Mouse (Mus musculus): Measurements from ENCODE around the gene Epha5.

Gene Epha5

GRCm38 (mm10) chr5:84417062-84417879, at the start of gene Epha5:
Epha5 (minus strand) TSS chr5:84417382.
- DNase-seq = peak; percentile 87

DNA sequence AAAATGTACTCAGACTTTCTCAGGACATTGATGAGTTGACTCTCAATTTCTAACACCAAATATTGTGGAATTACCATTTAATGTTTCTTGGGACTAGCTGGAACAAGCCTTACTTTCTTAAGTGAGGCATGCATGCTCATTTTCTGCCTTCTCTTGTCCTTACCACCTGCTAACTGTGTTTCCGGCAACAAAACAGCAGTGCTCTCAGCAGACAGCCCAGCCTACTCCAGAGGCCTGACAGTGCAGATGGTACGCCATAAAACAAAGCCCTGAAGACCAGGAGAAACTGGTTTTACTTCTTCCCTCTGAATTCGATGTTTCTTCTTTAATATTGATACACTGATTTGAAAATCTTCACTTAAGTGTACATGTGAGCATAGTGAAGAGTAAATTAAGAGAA, 39.0 kb upstream of the Epha5 start:
- DNase-seq = no peak

GRCm38 (mm10) chr5:84454641-84455040, 37.5 kb upstream of the Epha5 start:
- no peak for DNase-seq

DNA sequence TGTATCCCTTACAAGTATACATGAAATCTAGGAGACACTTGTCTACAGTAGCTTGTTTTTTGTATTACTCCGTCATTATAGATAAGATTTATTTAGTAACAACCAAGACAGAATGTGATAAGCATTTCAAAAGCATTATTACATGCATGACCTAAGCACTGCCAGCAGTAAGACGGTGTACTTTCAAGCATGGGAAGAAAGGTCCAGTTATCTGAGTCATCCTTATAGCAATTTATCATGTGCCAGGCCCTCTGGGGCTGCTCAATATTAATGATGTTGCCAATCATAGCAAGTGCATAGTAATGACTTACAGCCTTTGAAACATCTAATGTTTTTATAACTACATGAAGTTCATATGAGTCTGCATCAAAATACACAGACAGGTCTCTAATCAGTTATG, 36.7 kb upstream of the Epha5 start:
- no peak for DNase-seq

- DNase-seq = no peak
Observed at GRCm38 (mm10) chr5:84440232-84440631, 23.1 kb upstream of the Epha5 start.

GRCm38 (mm10) chr5:84415961-84416821, 991 bp downstream of the Epha5 start:
- no peak for DNase-seq

DNA sequence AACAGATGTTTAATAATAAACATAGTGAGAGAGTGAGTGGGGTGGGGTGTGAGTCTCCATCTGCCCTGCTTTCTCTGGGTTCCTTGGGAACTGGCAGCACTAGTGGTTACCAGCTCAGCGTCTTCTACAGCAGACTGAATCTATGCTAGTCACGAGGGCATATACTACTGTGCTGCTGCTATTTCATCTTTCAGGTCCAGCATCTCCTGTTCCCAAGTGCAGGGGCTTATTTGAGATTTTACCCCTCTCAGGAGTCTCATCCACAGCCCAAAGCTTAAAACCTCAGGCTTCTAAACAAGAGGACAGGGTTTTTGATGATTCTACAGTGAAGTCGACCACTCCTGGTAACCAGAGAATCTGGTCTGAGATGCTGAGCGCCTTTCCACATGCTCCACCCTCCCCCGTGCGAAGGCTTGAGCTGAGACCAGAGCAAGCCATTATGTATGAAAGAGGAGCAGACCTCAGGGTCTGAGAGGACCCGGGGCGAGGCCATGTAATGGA, 2.2 kb downstream of the Epha5 start:
- no peak for DNase-seq

- DNase-seq = no peak
Observed at GRCm38 (mm10) chr5:84413026-84413425, 4.2 kb downstream of the Epha5 start.

- DNase-seq = no peak
Observed at GRCm38 (mm10) chr5:84408370-84408769, 8.8 kb downstream of the Epha5 start.

- DNase-seq = no peak
Observed at GRCm38 (mm10) chr5:84397085-84397484, 20.1 kb downstream of the Epha5 start.

GRCm38 (mm10) chr5:84365334-84365733, 51.8 kb downstream of the Epha5 start:
- no peak for DNase-seq

DNA sequence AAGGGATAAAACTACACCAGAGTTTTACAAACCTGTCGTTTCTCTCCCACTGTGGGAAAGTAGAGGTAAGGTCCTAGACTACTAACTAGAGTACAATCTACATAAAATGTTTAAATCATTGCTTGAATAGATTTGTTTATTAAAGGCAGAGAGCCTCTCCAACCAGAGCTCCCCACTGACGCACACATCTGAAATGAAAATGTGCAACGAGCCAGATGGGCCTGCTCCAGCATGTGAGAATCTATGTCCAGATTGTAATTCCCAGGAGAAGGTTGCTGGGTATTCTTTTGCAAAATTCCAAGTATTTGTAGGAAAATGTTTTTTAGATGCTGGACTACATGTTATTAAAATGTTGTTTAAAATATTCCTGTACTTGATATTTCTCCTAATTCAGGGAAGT, 57.8 kb downstream of the Epha5 start:
- no peak for DNase-seq

GRCm38 (mm10) chr5:84353069-84353468, 64.1 kb downstream of the Epha5 start:
- DNase-seq = no peak

- no peak for DNase-seq
Observed at GRCm38 (mm10) chr5:84346728-84347499, 70.3 kb downstream of the Epha5 start.

DNA sequence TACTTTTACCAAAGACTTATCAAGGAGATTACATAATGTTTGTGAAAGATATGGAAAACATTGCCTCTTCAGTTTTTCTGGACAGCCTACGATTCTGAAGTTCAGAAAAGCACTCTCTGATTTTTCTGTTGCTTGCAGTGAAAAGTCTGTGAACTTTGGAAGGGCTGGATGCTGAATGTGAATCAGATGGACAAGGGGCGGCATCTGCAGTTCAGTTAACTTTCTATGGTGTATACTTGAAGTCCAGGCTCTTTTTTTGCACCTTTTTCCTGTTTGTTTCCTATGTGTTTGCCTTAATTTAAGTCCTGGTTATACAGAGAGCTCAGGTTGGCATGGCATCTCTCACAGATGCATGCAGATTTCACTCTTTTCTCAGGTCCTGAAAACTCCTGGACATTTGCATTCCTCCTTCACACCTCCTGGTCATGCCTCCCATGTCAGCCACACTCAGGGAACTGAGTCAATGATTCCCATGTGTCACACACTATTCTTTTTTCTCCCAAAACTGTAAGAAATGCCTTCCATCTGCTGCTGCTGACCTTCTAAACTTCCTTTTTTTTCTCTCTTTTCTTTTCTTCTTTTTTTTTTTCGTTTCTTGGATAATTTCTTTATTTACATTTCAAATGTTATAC, 81.2 kb downstream of the Epha5 start:
- no peak for DNase-seq

DNA sequence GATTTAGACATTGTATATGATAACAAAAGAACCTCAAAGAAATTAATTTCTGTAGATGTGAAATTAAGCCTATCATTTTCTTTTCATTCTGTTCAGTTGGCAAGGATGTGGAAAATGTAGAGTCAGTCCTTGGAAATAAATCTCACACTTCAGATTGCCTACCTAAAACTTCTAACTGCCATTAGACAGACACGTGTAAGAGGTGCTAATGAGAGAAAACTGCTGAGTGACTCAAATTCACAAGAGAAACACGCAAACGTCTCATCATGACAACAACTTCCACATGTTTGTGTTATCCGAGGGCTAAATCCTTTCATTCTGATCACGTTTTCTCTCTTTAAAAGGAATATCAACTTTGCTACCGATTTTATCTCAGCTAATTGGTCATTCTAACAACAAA, 82.7 kb downstream of the Epha5 start:
- DNase-seq = no peak

DNA sequence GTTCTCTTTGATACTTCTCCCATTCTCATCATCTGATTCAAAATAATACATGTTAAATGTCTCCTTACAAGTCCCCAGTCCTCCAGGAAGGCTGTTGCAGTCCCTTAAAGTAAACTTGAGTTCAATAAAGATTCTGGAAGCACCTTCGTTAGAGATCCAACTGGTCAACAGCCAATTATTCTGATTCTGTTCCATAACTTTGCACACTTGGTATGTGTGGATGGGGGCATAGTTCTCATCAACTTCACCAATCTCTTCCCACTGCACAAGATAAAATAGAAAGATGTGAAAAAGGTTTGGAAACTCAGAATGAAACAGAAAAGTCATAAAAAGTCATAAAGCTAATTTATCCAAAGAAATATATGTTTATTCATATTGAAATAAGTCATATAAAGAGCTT, 85.6 kb downstream of the Epha5 start:
- no peak for DNase-seq

GRCm38 (mm10) chr5:84320553-84320952, 96.6 kb downstream of the Epha5 start:
- DNase-seq = no peak

- no peak for DNase-seq
Observed at GRCm38 (mm10) chr5:84320138-84320537, 97.0 kb downstream of the Epha5 start.

DNA sequence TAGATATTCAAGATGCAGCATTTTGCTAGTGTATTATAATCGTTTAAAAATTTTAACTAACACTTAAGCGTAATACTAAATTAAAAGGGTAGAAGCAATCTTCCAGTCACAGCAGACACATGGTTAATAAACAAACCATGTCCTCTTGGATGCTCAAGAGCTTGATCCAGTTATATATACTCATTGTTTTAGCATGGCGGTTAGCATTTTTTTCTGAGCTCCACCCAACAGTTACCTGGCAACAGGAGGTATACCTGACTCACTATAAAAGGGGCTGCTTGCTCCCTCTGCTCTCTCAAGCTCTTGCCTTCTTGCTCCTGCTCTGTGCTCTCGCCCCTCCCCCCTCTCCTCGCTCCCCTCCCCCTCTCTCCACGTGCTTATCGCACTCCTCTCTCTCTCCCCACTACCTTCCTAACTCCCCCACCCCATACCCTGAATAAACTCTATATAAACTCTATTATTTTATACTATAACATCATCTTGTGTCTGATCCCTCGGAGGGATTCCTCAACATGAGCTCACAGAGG, 98.3 kb downstream of the Epha5 start:
- DNase-seq = no peak

DNA sequence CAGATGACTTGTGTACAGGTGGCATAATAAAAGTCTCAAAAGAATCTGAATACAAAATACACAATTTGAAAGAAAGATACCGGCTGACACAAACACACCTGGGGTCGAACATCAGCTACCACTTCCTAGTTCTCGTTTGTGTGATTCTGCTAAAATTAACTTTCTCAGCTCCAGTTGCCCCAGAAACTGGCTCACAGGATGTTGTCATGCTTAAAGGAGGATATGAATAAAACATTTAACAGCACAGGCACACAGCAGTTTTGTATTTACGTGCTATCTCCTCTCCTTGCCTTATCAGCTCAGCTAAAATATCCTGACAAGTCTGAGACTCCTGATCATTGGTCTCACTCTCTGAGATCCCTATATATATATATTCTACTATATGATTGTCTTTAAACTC, 99.3 kb downstream of the Epha5 start:
- no peak for DNase-seq

DNA sequence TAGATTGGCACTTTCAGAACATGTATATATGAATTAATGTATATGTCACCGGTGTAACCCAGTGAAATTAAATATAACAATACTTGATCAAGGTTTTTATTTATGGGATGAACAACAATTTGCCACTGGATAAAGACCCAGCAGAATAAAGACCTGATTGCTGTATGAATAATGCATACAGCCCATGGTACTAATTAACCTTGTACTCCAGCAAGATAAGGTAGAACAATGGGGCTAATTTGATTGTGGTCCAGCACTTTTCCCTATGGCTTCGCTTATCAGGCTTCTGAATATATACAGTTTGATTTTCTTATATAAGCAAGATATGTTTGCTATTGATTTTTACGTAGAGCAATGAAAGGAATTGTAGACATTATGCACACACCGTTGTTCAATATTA, 103.6 kb downstream of the Epha5 start:
- DNase-seq = no peak
